24 mouse cellular contexts compared by ENCODE assay signal in the genomic region with DNA sequence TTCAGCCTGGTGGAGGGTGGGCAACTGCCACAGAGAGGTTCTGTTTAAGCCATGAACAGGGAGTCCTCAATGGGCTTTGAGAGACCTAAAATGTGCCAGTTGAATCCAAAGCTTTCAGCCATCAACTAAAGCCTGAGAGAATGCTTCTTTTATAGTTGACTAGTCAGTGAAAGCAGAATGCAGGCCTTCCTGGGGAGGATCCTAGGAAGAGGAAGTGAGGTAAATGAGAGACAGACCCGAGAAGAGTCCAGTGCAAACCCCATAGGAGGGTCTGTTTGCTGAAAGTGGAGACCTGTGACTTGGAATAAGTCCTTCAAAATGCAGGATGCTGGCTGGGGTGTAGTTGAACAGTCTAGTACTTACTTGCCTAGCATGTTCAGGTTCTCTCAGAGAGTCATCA. TPM values are rescaled to one million over a fixed set of nuclear protein-coding genes. Genes with fewer than 3 reads are reported as not detected.
DNase-seq lines count a peak whose midpoint lies in the region; ATAC-seq lines count a peak whose summit lies in the region.
"Had no signal": no experiment of that assay in that cellular context is flagged by ENCODE, and none has a peak within 500 bp of the region (broad histone marks: within the 10 kb centered on the region; RNA-seq: fewer than 3 reads in every experiment).

No protein-coding gene starts in this region.

- H3K4me3 ChIP-seq in heart, embryonic 15.5 days, result no peak overlapping the region
- no peak overlapping the region for H3K4me3 ChIP-seq in heart, embryonic 12.5 days
- H3K4me3 ChIP-seq in liver, embryonic 16.5 days (ENCODE audit: low read depth, low read length), result no peak overlapping the region
- no peak overlapping the region for H3K4me3 ChIP-seq in midbrain, embryonic 15.5 days
- H3K4me3 ChIP-seq: forebrain, embryonic 10.5 days; kidney, embryonic 15.5 days; left cerebral cortex, adult 2 months; limb, embryonic 10.5 days; midbrain, embryonic 12.5 days had no signal

- DNase-seq in A20 (ENCODE audit: low read depth, low spot score) (peak; percentile 31), MEL-GATA-1-ER (ENCODE audit: extremely low read depth, low read depth) (peak; percentile 38)
- DNase-seq in left cerebral cortex, adult 9 months (ENCODE audit: low spot score in 2 of 2), result no peak
- DNase-seq: adrenal gland, postnatal 14 days; cerebellum, adult 9-10 months; gastrocnemius, postnatal 10 days; kidney, adult 11 months; kidney, postnatal 36 days; lung, adult 18-20 months; lung, postnatal 10 days; retina, postnatal 1 day; right cerebral cortex, postnatal 25 days; thymus, postnatal 14 days had no signal

- no peak for ATAC-seq in heart, embryonic 15.5 days (replicated peaks; ENCODE audit: insufficient number of reproducible peaks, insufficient read depth, low FRiP score, low read depth)
- no peak for ATAC-seq in heart, embryonic 12.5 days (ENCODE audit: insufficient number of reproducible peaks, low FRiP score)
- no peak for ATAC-seq in liver, embryonic 16.5 days (ENCODE audit: low read depth)
- no peak for ATAC-seq in midbrain, embryonic 15.5 days (replicated peaks)
- ATAC-seq: forebrain, embryonic 16.5 days; hindbrain, postnatal 0 days had no signal

- H3K27ac ChIP-seq in heart, embryonic 15.5 days, result 0 out of 2 replicates have a peak overlapping the region, but pooled peaks have one; percentile 8
- no peak overlapping the region for H3K27ac ChIP-seq in heart, embryonic 12.5 days (ENCODE audit: poor library complexity, severe bottlenecking)
- peak overlapping the region; percentile 92; the same call in 1 of the 2 replicates for H3K27ac ChIP-seq in liver, embryonic 16.5 days (ENCODE audit: low read length)
- H3K27ac ChIP-seq in midbrain, embryonic 15.5 days, result no peak overlapping the region
- H3K27ac ChIP-seq: forebrain, embryonic 10.5 days; hindbrain, postnatal 0 days; left cerebral cortex, adult 2 months; limb, embryonic 10.5 days; midbrain, embryonic 12.5 days had no signal

- no peak overlapping the region for H3K4me2 ChIP-seq in heart, embryonic 15.5 days
- H3K4me2 ChIP-seq in heart, embryonic 12.5 days, result no peak overlapping the region
- peak overlapping the region; percentile 68; the same call in 1 of the 2 replicates for H3K4me2 ChIP-seq in liver, embryonic 16.5 days (ENCODE audit: low read depth, low read length)
- no peak overlapping the region for H3K4me2 ChIP-seq in midbrain, embryonic 15.5 days
- H3K4me2 ChIP-seq: kidney, embryonic 15.5 days; midbrain, embryonic 12.5 days had no signal

- H3K9ac ChIP-seq in heart, embryonic 15.5 days, result no peak overlapping the region
- H3K9ac ChIP-seq in heart, embryonic 12.5 days, result no peak overlapping the region
- H3K9ac ChIP-seq in liver, embryonic 16.5 days (ENCODE audit: low read depth, low read length), result 0 out of 2 replicates have a peak overlapping the region, but pooled peaks have one; percentile 14
- H3K9ac ChIP-seq in midbrain, embryonic 15.5 days, result no peak overlapping the region
- H3K9ac ChIP-seq: kidney, embryonic 15.5 days; midbrain, embryonic 12.5 days had no signal

- H3K9me3 ChIP-seq in heart, embryonic 15.5 days (replicated peaks), result no peaks in the 10 kb centered on the region
- H3K9me3 ChIP-seq in heart, embryonic 12.5 days (replicated peaks), result no peaks in the 10 kb centered on the region
- no peaks in the 10 kb centered on the region for H3K9me3 ChIP-seq in liver, embryonic 16.5 days (replicated peaks; ENCODE audit: control insufficient read depth, low read length)
- no peaks in the 10 kb centered on the region for H3K9me3 ChIP-seq in midbrain, embryonic 15.5 days
- H3K9me3 ChIP-seq: forebrain, embryonic 10.5 days; kidney, embryonic 15.5 days; limb, embryonic 10.5 days; midbrain, embryonic 12.5 days had no signal

- no peaks in the 10 kb centered on the region for H3K27me3 ChIP-seq in heart, embryonic 15.5 days
- no peaks in the 10 kb centered on the region for H3K27me3 ChIP-seq in heart, embryonic 12.5 days (replicated peaks)
- no peaks in the 10 kb centered on the region for H3K27me3 ChIP-seq in liver, embryonic 16.5 days (ENCODE audit: control insufficient read depth, insufficient read depth, low read depth, low read length)
- H3K27me3 ChIP-seq in midbrain, embryonic 15.5 days (replicated peaks), result no peaks in the 10 kb centered on the region
- H3K27me3 ChIP-seq: kidney, embryonic 15.5 days; midbrain, embryonic 12.5 days had no signal

- 62% methylated on average over 1 of the region's 1 CpGs for whole genome bisulfite sequencing in heart, embryonic 15.5 days
- 67% methylated on average over 1 of the region's 1 CpGs for WGBS in heart, embryonic 12.5 days
- 46% methylated on average over 1 of the region's 1 CpGs for WGBS in liver, embryonic 16.5 days (ENCODE audit: insufficient replicate concordance)
- WGBS in midbrain, embryonic 15.5 days, result 55% methylated on average over 1 of the region's 1 CpGs

- H3K36me3 ChIP-seq in heart, embryonic 15.5 days, result peaks cover 14% of the 10 kb centered on the region
- H3K36me3 ChIP-seq in heart, embryonic 12.5 days, result peaks cover 25% of the 10 kb centered on the region
- peaks cover 27% of the 10 kb centered on the region for H3K36me3 ChIP-seq in liver, embryonic 16.5 days (ENCODE audit: control insufficient read depth, insufficient read depth)
- H3K36me3 ChIP-seq in midbrain, embryonic 15.5 days (replicated peaks), result no peaks in the 10 kb centered on the region

- peaks cover 22% of the 10 kb centered on the region for H3K4me1 ChIP-seq in heart, embryonic 15.5 days (replicated peaks)
- peaks cover 33% of the 10 kb centered on the region for H3K4me1 ChIP-seq in heart, embryonic 12.5 days (replicated peaks)
- H3K4me1 ChIP-seq in liver, embryonic 16.5 days (ENCODE audit: control insufficient read depth, low read depth, low read length), result peaks cover 39% of the 10 kb centered on the region
- no peaks in the 10 kb centered on the region for H3K4me1 ChIP-seq in midbrain, embryonic 15.5 days

RNA-seq across cellular contexts. Expression of a gene that starts 11.2 kb away (rescaled TPM):
- 2.1 and 2.3 TPM in 2 replicates for polyA plus RNA-seq in heart, embryonic 15.5 days (2015; fragmentation: Nextera tagmentation; extraction: Ambion mirVana)
- polyA plus RNA-seq in heart, embryonic 12.5 days (2016; fragmentation: Nextera tagmentation; extraction: Ambion mirVana), result 3.7 and 4.0 TPM in 2 replicates
- polyA plus RNA-seq in liver, embryonic 16.5 days (2015; fragmentation: Nextera tagmentation; extraction: Ambion mirVana), result 3.5 and 3.7 TPM in 2 replicates
- polyA plus RNA-seq in midbrain, embryonic 15.5 days (2015; fragmentation: Nextera tagmentation; extraction: Ambion mirVana), result 2.3 and 2.5 TPM in 2 replicates

RNA-seq across cellular contexts. Expression of a gene that starts 11.4 kb away (rescaled TPM):
- polyA plus RNA-seq in heart, embryonic 15.5 days (2015; fragmentation: Nextera tagmentation; extraction: Ambion mirVana), result 23.6 and 24.5 TPM in 2 replicates
- polyA plus RNA-seq in heart, embryonic 12.5 days (2016; fragmentation: Nextera tagmentation; extraction: Ambion mirVana), result 29.4 and 30.5 TPM in 2 replicates
- polyA plus RNA-seq in liver, embryonic 16.5 days (2015; fragmentation: Nextera tagmentation; extraction: Ambion mirVana), result 10.4 and 11.3 TPM in 2 replicates
- polyA plus RNA-seq in midbrain, embryonic 15.5 days (2015; fragmentation: Nextera tagmentation; extraction: Ambion mirVana), result 59.0 and 62.5 TPM in 2 replicates

Comparison
In these comparisons a context has a peak if more than half of its experiments do, and no peak if none do; other contexts are left out.
1. H3K27ac ChIP-seq: peak in heart, embryonic 15.5 days (single experiment) and liver, embryonic 16.5 days (single experiment); none in heart, embryonic 12.5 days (single experiment) and midbrain, embryonic 15.5 days (single experiment).
2. DNase-seq: peak in A20 (single experiment) and MEL-GATA-1-ER (single experiment); none in left cerebral cortex, adult 9 months (0 of 2).